Mouse (Mus musculus): ENCODE data around the gene Etv3.

DNA sequence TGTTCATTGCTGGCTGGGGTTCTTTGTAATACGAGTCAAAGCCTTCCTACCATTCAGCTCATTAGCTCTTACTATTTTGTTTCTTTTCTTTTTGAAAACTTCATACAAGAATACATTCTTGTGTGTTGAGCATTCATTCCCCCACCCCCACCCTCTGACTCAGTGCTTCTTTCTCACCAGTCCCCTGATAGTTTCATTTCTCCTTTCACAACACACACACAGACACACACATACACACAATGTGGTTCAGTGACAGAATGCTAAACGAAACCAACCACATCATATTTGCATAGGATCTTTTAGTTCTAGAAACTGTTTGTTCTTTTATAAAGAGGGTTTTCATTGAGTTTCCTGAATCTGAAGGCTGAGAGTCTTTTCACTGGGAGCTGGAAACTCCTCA lies 37.3 kb upstream of the Etv3 start:
- TF ChIP-seq POLR2A (IDR thresholded peaks at IDR 0.05; ENCODE audit: control insufficient read depth in 1 of 2, insufficient read depth in 1 of 2, low read depth in 1 of 2, low read length in 2 of 2, poor library complexity in 1 of 2) (no peak), CTCF (IDR thresholded peaks at IDR 0.05 in 2 of 3, conservative IDR thresholded peaks at IDR 0.05 in 1 of 3; ENCODE audit: control insufficient read depth in 1 of 3, insufficient read depth in 1 of 3, low read depth in 2 of 3, low read length in 3 of 3, poor library complexity in 1 of 3, severe bottlenecking in 1 of 3) (no peak), EP300 (IDR thresholded peaks at IDR 0.05; ENCODE audit: low read depth in 1 of 2, low read length in 2 of 2) (no peak), MAFK (IDR thresholded peaks at IDR 0.05; ENCODE audit: borderline replicate concordance, low read depth, low read length) (no peak), ZNF384 (IDR thresholded peaks at IDR 0.05; ENCODE audit: low read depth, low read length) (no peak), ELF1 (IDR thresholded peaks at IDR 0.05; ENCODE audit: low read depth, low read length) (no peak), NRF1 (IDR thresholded peaks at IDR 0.05; ENCODE audit: insufficient read depth, low read depth, low read length, poor library complexity, severe bottlenecking) (no peak), TCF12 (IDR thresholded peaks at IDR 0.05; ENCODE audit: low read depth, low read length) (no peak), GATA1 (IDR thresholded peaks at IDR 0.05; ENCODE audit: low read depth, low read length) (no peak), MEF2A (IDR thresholded peaks at IDR 0.05; ENCODE audit: extremely low read depth, insufficient replicate concordance, low read depth, low read length, poor library complexity, severe bottlenecking) (no peak), CHD1 (IDR thresholded peaks at IDR 0.05; ENCODE audit: low read depth, low read length) (no peak), MYC (IDR thresholded peaks at IDR 0.05; ENCODE audit: low read depth, low read length) (no peak), JUND (IDR thresholded peaks at IDR 0.05; ENCODE audit: low read depth, low read length) (no peak), USF1 (IDR thresholded peaks at IDR 0.05; ENCODE audit: low read depth, low read length) (no peak)
